Mouse (Mus musculus) thymus, adult 2 months (tissue): Measurements from ENCODE around the gene Uba6. TPM values are rescaled to one million over a fixed set of nuclear protein-coding genes. Genes with fewer than 3 reads are reported as not detected.

Experiments
- DNase-seq: peaks from one replicate; pipeline ENCODE4 v3.0.0; 2021
- H3K27ac ChIP-seq: fragments of 200-500 bp; 2 replicates; pipeline ENCODE4 v1.5.1; 2012; ENCODE audit warnings: low read length, control low read depth; ENCODE audit not compliant: control insufficient read depth, insufficient read depth
- H3K27me3 ChIP-seq: fragments of 200-500 bp; 2 replicates; pipeline ENCODE4 v1.6.1; 2012; ENCODE audit warnings: mild to moderate bottlenecking, low read length, moderate library complexity, mixed read lengths; ENCODE audit not compliant: control insufficient read depth, insufficient read depth
- H3K36me3 ChIP-seq: fragments of 200-500 bp; 2 replicates; pipeline ENCODE4 v1.6.1; 2012; ENCODE audit warnings: mild to moderate bottlenecking, low read length, moderate library complexity; ENCODE audit not compliant: control insufficient read depth, insufficient read depth
- H3K4me1 ChIP-seq: fragments of 200-500 bp; replicated peaks from 2 replicates; pipeline ENCODE4 v1.6.1; 2012; ENCODE audit warnings: low read length; ENCODE audit not compliant: control insufficient read depth, insufficient read depth
- H3K4me3 ChIP-seq: fragments of 200-500 bp; 2 replicates; pipeline ENCODE4 v1.5.1; 2012; ENCODE audit warnings: mild to moderate bottlenecking, low read length, control low read depth, moderate library complexity; ENCODE audit not compliant: control insufficient read depth, insufficient read depth
- CTCF ChIP-seq: fragments of 200-500 bp; IDR thresholded peaks from 2 replicates; pipeline ENCODE4 v1.5.1; 2012; ENCODE audit warnings: mild to moderate bottlenecking, control low read depth, low read length, moderate library complexity, borderline replicate concordance; ENCODE audit not compliant: control insufficient read depth, poor library complexity, insufficient read depth; ENCODE audit errors: extremely low read depth
- POLR2A ChIP-seq: fragments of 200-500 bp; IDR thresholded peaks from 2 replicates; pipeline ENCODE4 v1.6.1; 2012; ENCODE audit warnings: mild to moderate bottlenecking, low read length, control low read depth, moderate library complexity; ENCODE audit not compliant: control insufficient read depth, poor library complexity, insufficient read depth; ENCODE audit errors: extremely low read depth
- WGBS: fragments of 180-500 bp; shearing (Covaris S2); methylation state at CpG from one replicate; pipeline ENCODE4 v1.1.7; 2018; 5-methylcytosine and 5-hydroxymethylcytosine counted together
- polyA plus RNA-seq: library from polyadenylated mRNA; depleted of rRNA; stranded (reverse); fragments of >200 nt; gene quantifications from 2 replicates; pipeline ENCODE4 v1.2.3, GENCODE M21; 2012; rRNA removed

Uba6 gene
- polyA plus RNA-seq, 1 experiment = 3.0 TPM

- peak overlapping the region; percentile 37 for H3K4me3 ChIP-seq
- under 1% methylated on average over 17 of the region's 17 CpGs for WGBS
- no peaks in the 10 kb centered on the region for H3K36me3 ChIP-seq
- H3K27me3 ChIP-seq = no peaks in the 10 kb centered on the region
- peaks cover 12% of the 10 kb centered on the region for H3K4me1 ChIP-seq
- no peak for TF ChIP-seq POLR2A
- DNase-seq = no peak
- peak overlapping the region; percentile 62 for H3K27ac ChIP-seq
Measured at GRCm38 (mm10) chr5:86065876-86066550, 106.6 kb downstream of the Uba6 start.

- H3K27me3 ChIP-seq = no peaks in the 10 kb centered on the region
- peaks cover 10% of the 10 kb centered on the region for H3K4me1 ChIP-seq
- H3K36me3 ChIP-seq = no peaks in the 10 kb centered on the region
- H3K4me3 ChIP-seq = peak within 1 kb of the TSS; percentile 75
- peak; percentile 99 for DNase-seq
- WGBS = under 1% methylated on average over 59 of the region's 60 CpGs
- no peak for TF ChIP-seq CTCF
- peak; percentile 77 for TF ChIP-seq POLR2A
- peak within 1 kb of the TSS; percentile 66 for H3K27ac ChIP-seq
Measured at GRCm38 (mm10) chr5:86065101-86065875, 107.3 kb downstream of the Uba6 start, which contains the start of gene Cenpc1. Gene Cenpc1, minus strand, starts transcription at chr5:86065583.

- WGBS = 80% methylated on average over 1 of the region's 1 CpGs
- TF ChIP-seq POLR2A = no peak
- no peak for TF ChIP-seq CTCF
- Histone ChIP-seq H3K36me3 (no peaks in the 10 kb centered on the region; the same call in 1 of the 2 replicates), H3K4me1 (peaks cover 9% of the 10 kb centered on the region), H3K27ac (no peak overlapping the region), H3K4me3 (no peak overlapping the region), H3K27me3 (no peaks in the 10 kb centered on the region)
- DNase-seq = no peak
Measured at GRCm38 (mm10) chr5:86063501-86063900, 109.1 kb downstream of the Uba6 start.

Other genes starting within 250 kb of the Uba6 start
- 8.9 and 12.2 TPM in 2 replicates for gene Cenpc1, start 107.2 kb downstream of the Uba6 start, polyA plus RNA-seq
- gene Stap1, start 101.1 kb downstream of the Uba6 start, polyA plus RNA-seq = 14.0 and 15.5 TPM in 2 replicates
- not detected in 2 replicates for gene Gnrhr, start 25.1 kb upstream of the Uba6 start, polyA plus RNA-seq
- gene Tmprss11c, start 116.5 kb upstream of the Uba6 start, polyA plus RNA-seq = not detected in 2 replicates
- gene Tmprss11d, start 200.6 kb upstream of the Uba6 start, polyA plus RNA-seq = 0.18 and 0.22 TPM in 2 replicates